Mouse (Mus musculus) liver, adult 2 months (tissue): ENCODE results near the gene Fam114a1.

ENCODE experiments used
- CTCF ChIP-seq: fragments of 200-500 bp; IDR thresholded peaks from 2 replicates; pipeline ENCODE4 v1.5.1; 2011; ENCODE audit warnings: low read depth, low read length, control low read depth
- POLR2A ChIP-seq: fragments of 200-500 bp; IDR thresholded peaks from 2 replicates; pipeline ENCODE4 v1.6.1; 2011; ENCODE audit warnings: low read length, control low read depth; ENCODE audit not compliant: insufficient read depth; ENCODE audit errors: extremely low read depth

GRCm38 (mm10) chr5:64958991-64959842 is 10.7 kb upstream of the Fam114a1 start:
- TF ChIP-seq POLR2A (no peak), CTCF (no peak)
